Mouse (Mus musculus) urinary bladder, adult 18-20 months (tissue): ENCODE data around the gene Porcn.

Source experiments
- DNase-seq, 2 experiments: peaks; one replicate each; pipeline ENCODE4 v3.0.0; 2022; ENCODE audit warnings: low spot score in 2 of 2, mixed read lengths in 2 of 2

Gene Porcn

GRCm38 (mm10) chrX:8206015-8206693 lies at the start of gene Porcn:
Gene Porcn (minus strand): TSS chrX:8206525.
- DNase-seq, result peak; percentile 60 to 79

- DNase-seq, result no peak
Measured at GRCm38 (mm10) chrX:8255807-8256206, 49.5 kb upstream of the Porcn start.

- no peak for DNase-seq
Measured at GRCm38 (mm10) chrX:8253711-8254110, 47.4 kb upstream of the Porcn start.

- DNase-seq, result peak; percentile 54 to 75
Measured at GRCm38 (mm10) chrX:8252334-8253285, 46.3 kb upstream of the Porcn start, which contains the start of gene Ftsj1. Gene Ftsj1 (minus strand): TSS chrX:8252406.

GRCm38 (mm10) chrX:8251789-8252333 lies 45.5 kb upstream of the Porcn start:
- no peak for DNase-seq

GRCm38 (mm10) chrX:8248542-8249120 lies 42.3 kb upstream of the Porcn start:
- no peak for DNase-seq

GRCm38 (mm10) chrX:8247680-8248079 lies 41.4 kb upstream of the Porcn start:
- no peak for DNase-seq

GRCm38 (mm10) chrX:8238804-8239395 lies 32.6 kb upstream of the Porcn start:
- no peak for DNase-seq

- DNase-seq, result no peak
Measured at GRCm38 (mm10) chrX:8236704-8237103, 30.4 kb upstream of the Porcn start.

GRCm38 (mm10) chrX:8233602-8234001 lies 27.3 kb upstream of the Porcn start:
- DNase-seq, result no peak

GRCm38 (mm10) chrX:8230272-8230671 lies 23.9 kb upstream of the Porcn start:
- no peak for DNase-seq

GRCm38 (mm10) chrX:8223473-8223872 lies 17.1 kb upstream of the Porcn start:
- no peak for DNase-seq

GRCm38 (mm10) chrX:8222678-8223421 lies 16.5 kb upstream of the Porcn start:
- DNase-seq, result no peak

GRCm38 (mm10) chrX:8222296-8222677 lies 16.0 kb upstream of the Porcn start:
- no peak for DNase-seq

GRCm38 (mm10) chrX:8219651-8220050 lies 13.3 kb upstream of the Porcn start:
- DNase-seq, result no peak

- no peak for DNase-seq
Measured at GRCm38 (mm10) chrX:8218114-8218513, 11.8 kb upstream of the Porcn start.

- no peak for DNase-seq
Measured at GRCm38 (mm10) chrX:8217383-8217782, 11.1 kb upstream of the Porcn start.

- no peak for DNase-seq
Measured at GRCm38 (mm10) chrX:8211490-8212207, 5.3 kb upstream of the Porcn start.

- DNase-seq, result no peak
Measured at GRCm38 (mm10) chrX:8209720-8210119, 3.4 kb upstream of the Porcn start.

- DNase-seq, result no peak
Measured at GRCm38 (mm10) chrX:8207224-8207623, 899 bp upstream of the Porcn start.
